Mouse (Mus musculus): ENCODE data around the gene Srgap2.
"Not testable (repeated sequence)": the region's sequence is repeated elsewhere in the genome, so short reads cannot be mapped to it uniquely, and the experiment has no call there.

Srgap2 gene

DNA sequence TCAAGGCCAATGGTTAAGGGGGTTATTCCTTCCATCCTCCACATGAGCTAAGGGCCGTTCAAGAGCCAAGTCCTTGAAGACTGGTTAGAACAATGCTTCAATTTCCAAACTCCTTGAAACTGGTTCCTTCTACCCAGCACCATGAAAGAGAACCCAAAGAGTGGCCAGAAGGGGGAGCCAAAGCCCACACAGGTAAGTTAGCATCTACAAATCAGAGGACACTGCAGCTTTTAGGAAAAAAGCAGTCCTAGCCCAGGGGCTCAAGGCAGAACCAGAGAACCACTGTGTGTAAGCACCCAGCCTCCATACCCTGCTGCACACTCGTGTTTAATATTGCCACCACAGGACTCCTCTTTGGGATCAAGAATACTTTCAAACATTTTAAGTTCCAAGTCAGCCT is 236.5 kb downstream of the Srgap2 start:
- peak; percentile 46 to 75 for DNase-seq (ENCODE audit: low spot score in 2 of 2)

DNA sequence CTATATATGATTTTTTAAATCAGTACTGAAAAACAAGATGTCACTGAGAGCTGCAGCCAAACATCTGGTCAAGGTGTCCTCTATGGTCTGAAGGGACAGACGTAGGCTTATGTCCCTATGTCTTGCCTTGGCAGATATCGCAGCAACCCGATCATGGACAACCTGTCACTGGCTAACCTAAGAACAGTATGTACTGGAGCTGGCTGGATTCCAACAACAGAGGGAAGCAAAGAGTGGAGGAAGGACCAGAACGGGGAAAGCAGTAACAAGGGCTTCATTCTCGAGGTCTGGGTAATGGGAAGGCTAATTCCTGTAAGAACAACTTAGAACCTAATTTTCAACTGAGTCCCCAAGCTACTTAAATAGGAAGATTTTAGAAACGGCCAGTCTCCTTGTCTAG is 238.2 kb downstream of the Srgap2 start:
- DNase-seq (ENCODE audit: low spot score in 2 of 2): no peak

DNA sequence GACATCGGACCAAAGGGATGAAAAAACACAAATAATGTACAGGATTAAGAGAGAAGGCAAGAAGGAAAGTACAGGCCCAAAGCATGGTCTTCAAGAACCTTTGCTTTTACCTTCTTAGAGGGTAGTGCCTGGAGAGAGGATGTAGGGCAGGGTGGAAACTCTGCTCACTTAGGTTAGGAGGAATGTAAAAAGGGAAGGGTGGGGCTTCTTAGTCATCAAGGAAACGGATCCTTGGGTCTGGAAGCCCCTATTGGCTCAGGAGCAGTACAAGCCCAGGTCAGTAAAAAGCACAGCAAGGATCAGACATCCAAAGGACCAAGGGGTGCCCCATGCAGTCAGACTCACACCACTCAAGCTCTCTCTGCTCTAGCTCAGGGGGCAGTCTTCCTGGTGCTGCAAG is 239.9 kb downstream of the Srgap2 start:
- DNase-seq (ENCODE audit: low spot score in 2 of 2): no peak

DNA sequence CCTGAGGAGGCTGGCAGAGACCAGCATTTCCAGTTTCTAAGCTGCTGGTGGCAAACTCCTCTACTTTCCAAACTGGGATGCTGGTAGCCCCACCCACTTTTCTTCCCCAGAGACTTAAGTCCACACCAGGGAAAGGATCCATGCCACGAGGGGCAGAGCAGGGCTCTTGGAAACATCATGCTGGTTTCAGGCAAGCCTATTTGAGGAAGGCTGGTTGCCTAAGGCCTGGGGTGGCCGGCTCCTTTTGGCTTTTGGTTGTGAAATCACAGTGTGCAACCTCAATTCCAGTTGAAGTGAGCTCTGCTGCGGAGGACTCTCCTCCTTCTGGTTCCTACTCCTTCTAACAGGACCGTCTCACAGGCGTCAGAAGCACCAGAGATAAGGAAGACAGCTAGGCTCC is 240.3 kb downstream of the Srgap2 start:
- DNase-seq (ENCODE audit: low spot score in 2 of 2): no peak

DNA sequence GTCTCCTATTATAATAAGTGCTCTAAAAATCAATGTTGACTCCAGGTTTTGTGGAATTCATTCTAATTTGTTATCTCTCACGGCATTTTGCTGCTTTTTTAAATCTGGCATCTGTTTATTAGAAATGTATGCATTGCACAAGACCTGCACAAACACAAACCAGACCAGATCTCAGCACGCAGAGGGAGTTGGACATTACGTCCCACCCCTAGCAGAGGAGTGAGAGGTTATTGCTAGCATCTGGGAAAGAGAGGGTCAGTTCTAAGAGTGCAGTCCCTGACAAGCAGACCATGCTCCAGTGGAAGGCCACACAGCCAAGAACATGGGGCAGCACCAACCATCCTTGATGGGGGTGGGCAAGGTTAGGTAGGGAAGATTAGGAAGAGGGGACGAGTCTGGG is 242.5 kb downstream of the Srgap2 start:
- no peak for DNase-seq (ENCODE audit: low spot score in 2 of 2)

DNA sequence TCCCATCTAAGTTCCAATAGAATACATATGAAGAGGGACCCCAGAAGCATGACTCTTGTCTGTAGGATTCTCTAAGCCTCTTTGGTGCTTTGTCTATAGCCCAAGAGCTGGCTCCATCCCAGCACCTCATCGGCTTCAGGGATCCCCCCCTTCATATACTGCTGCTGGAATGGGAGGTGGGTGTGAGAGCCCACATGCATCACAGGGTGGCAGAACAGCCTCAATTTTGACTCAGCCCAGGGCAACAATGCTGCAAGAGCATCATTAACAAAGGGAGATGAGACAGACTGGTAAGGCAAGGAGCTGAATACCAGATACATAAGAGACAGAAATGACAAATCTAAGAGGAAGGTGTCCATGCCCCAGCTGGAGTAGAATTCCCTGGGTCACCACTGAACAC is 243.0 kb downstream of the Srgap2 start:
- DNase-seq (ENCODE audit: low spot score in 2 of 2): no peak

DNA sequence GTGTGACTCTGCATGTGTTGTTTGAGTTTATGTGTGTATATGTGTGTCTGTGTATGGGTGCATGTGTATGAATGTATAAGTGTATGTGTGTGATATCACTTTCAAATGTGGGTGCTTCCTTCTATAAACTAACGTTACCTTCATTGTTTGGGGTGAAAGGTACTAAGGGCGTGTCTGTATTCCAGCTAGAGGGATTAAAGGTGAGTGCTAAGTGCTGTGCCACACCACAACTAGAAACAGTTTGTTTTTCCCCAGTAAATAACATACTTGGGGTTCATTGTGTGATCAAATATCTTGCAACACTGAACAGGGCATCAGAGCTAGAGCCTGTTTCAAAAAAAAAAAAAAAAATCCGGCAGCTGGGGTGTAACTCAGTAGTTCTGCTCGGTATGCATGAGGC is 245.4 kb downstream of the Srgap2 start:
- no peak for DNase-seq (ENCODE audit: low spot score in 2 of 2)

DNA sequence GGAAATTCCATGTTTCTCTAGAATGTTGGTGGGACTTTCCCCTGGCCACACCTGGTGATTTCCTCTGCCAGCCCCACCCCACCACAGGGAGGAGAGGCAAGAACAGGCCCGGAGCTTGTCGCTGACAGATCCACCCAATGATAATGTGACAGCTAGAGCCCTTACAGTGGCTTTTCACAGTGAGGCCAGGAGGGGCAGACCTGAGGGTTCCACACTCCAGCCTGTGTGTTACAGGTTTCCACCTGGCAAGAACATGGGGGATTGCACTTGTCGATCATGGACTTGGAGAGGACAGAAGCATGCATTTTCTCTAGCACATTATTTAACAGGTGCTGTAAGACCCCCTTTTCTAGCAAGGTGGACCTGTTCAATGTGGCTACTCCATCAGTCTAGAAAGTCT is 246.9 kb downstream of the Srgap2 start:
- peak; percentile 29 to 38 for DNase-seq (ENCODE audit: low spot score in 2 of 2)

DNA sequence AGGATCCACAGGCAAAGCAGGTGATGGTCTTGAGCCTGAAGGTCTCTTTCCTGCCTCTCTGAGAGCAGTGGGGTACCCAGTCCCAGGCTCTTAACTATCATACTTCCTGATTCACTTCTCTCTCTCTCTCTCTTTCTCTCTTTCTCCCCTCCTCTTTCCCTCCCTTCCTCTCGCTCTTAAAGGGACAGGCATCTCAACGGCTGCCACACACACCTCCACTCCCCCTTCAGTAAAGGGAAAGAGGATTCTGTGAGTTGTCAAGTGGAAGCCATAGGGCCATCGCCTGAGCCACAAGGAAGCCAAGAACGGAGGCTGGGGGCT is 247.7 kb downstream of the Srgap2 start, which contains the start of gene Ikbke:
Gene Ikbke, minus strand, starts transcription at position 151 of the 321 bp plus-strand sequence.
- DNase-seq (ENCODE audit: low spot score in 2 of 2): peak in 1 of 2 experiments; percentile 32

DNA sequence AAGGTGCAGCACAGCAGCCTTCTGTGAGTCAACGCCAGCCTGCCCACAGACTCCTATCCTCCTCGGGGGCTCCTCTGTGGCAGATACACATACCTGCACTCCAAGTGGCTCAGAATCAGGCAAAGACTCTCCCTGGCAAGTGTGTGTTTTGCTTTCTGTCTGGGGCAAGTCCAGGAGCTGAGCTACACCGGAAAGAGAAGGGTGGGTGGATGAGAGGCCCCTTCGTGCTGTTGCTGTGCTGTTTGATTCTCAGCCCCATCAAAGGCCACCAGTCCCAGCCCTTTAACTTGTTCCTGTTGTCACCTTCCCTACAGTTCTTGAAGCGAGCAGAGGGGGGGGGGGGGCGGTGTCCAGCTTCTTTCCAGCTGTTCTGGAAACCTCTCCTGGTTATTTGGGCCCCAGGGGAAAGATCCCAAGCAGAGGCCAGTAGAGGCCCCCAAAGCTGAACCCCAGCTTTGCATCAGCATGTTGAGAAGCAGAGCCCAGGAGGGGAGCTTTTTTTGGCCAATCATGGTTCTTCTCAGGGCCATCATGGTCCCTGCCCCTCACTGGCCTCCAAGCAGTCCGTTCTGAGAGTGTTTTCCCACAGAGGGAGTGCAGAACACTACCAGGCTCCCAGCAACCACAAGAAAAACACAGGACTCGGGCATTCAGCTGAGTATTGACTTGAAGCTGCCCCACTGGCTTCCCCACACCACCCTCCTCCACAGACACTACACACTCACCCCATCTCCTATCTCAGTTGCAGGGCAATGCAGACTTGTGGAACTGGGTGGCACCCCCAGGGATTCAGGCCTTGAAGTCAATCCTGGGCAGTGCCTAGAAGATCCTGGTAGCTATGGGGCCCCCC is 248.3 kb downstream of the Srgap2 start:
- peak; percentile 42 to 54 for DNase-seq (ENCODE audit: low spot score in 2 of 2)

DNA sequence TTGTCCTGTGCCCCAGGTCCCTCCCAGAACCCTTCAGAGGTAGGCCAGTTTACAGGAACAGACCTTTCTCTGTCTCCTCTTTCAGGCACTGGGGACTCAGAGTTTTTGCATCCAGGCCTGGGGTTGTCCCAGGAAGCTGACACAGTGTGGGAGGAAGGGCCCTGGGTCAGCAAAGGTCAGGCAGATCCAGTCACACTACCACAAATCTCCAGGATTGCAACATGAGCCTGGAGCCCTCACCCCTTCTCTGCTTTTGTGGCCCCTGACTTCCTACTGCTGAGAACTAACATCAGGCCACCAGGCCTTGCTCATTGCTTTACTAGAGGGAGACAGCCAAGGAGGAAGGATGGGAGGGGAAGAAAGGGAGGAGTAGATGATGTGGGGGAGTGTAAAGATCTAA is 250.3 kb downstream of the Srgap2 start:
- DNase-seq (ENCODE audit: low spot score in 2 of 2): no peak

DNA sequence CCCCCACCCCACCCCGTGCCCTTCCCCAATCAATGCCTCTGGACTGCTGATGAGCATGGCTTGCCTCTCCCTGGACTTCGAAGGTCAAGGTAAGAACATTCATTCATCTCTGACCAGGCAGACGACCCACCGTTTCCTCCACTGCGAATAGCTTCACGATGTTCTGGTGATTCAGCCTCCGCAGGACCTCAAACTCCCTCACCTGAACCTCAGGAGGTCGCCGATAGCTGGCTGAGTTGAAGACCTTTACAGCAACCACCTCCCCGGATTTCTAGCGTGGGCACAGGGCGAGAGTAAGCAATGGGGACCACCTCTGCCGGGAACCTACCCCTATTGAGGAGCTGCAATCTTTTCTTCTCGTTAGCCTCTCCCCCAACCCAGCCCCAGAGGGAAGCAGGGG is 251.6 kb downstream of the Srgap2 start:
- no peak for DNase-seq (ENCODE audit: low spot score in 2 of 2)

DNA sequence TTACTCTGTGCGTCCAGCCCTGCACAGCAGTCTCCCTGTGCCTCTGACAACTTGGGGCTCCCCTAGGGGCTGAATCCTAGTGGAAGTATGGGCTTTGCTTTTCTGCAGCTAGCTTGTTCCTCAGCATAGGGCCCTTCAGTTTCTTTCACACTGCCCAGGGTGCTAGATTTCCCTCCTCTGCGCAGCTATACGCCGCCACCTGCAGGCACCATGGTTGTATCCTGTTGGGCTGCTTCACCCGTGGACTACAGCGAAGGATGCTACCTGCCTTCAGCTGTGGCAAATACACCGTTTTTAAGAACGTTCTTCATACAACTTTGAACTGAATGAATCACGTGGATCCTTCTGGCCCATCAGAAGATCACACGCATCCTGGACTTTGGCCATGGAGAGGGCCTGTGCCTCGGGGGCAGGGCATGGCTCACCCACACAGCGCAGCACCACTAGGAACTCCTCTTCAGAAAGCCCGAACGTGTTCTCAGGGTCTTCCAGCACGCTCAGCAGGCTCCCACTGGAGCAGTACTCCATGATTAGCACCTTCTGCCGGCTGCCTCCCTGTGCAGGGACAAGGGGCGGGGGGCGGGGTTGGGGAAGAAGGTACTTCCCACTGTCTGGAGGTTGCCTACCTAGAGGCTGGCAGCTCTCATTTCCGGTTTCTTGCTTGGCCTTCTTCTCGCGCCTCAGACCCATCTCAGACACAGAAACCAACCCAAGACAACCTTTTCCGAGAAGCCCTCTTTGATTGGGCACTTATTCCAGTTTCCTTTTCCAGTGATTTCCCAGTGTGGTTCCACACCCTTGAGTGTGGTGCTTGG is 252.2 kb downstream of the Srgap2 start:
- DNase-seq (ENCODE audit: low spot score in 2 of 2): no peak

DNA sequence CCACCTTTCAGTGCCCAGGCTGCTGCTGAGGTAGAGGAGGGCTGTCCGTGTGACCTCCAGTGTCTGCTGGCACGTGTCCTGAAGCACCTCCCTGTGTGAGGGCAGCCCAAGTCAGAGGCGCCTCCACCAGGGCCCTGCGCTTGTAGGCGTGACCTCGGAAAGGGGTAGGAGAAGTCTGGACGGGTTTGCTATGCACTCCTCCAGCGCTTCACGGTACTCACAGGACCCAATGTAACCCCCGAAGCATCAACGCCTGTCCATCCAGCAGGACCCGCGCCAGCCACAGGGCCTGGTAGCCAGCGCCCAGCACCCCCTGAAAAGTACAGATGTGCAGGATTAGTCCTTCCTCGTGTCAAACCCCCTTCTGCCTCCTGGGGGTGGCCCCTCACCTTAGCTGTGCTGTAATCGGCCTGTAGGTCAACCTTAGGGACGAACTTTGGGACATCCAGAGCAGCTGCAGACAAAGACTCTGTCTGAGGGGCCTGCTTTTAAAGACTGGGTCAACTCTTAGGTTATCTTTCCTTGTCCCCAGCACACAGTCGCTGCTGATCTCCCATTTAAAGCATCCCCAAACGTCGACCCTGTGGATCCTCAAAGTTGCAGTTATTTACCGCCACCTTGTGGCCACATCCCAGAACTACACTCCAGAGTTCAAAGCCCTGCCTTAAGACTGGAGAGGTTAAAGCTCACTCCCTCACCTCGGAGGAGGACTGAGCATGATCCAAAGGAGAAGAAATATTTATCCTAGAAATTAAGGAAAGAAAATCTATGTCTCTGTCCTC is 257.2 kb downstream of the Srgap2 start:
- peak; percentile 54 to 78 for DNase-seq (ENCODE audit: low spot score in 2 of 2)

DNA sequence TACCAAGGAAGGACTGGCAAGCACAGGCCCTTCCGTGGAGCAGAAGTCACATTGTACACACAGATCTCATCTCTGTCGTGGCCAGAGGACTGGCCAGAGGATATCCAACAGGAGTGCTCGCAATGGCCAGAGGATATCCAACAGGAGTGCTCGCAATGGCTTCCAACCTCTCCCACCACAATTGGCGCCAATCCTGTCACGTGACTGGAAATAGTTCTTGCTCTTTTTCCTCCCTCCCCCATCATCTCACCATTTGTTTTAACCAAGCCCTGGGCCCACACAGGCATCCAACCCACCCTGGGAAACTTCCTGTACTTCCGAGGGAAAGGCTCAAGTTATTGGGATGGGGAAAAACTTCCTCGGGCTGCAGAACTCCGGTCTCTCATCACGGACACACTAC is 258.4 kb downstream of the Srgap2 start:
- DNase-seq (ENCODE audit: low spot score in 2 of 2): no peak

DNA sequence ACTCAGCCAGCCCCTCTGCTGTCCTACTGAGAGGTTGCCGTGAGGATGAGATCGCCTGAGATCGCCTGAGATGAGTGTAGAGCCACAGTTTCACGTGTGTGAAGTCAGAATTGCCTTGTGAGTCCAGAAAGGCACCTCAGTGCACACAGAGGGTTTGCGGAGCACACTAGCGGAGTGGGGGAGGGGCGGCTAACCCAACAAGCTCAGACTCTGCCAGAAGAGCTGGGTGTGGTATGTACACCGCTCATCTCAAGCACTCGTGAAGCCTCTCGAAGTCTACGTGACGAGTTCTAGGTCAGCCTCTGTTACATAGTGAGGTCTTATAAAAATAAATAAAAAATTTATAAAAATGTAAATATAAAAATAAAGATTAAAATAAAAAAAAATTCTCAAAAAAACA is 263.2 kb downstream of the Srgap2 start:
- DNase-seq (ENCODE audit: low spot score in 2 of 2): no peak

DNA sequence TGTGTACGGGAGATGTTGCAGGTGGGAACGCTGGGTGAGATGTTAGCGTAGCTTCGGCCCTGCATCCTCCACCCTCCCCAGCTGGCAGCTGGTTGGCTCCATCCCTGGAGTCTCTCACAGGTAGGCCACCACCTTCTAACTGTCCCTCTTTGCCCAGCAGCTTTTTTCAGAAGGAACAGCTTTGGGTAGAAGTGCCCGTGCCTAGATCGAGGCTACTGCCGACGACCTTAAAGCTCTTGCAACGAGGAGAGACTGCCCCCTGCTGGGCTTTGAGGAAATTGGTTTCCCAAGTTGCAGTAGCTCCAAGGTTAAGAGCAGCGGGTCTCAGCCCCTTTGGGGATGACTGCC is 266.9 kb downstream of the Srgap2 start:
- peak; percentile 31 to 75 for DNase-seq (ENCODE audit: low spot score in 2 of 2)

DNA sequence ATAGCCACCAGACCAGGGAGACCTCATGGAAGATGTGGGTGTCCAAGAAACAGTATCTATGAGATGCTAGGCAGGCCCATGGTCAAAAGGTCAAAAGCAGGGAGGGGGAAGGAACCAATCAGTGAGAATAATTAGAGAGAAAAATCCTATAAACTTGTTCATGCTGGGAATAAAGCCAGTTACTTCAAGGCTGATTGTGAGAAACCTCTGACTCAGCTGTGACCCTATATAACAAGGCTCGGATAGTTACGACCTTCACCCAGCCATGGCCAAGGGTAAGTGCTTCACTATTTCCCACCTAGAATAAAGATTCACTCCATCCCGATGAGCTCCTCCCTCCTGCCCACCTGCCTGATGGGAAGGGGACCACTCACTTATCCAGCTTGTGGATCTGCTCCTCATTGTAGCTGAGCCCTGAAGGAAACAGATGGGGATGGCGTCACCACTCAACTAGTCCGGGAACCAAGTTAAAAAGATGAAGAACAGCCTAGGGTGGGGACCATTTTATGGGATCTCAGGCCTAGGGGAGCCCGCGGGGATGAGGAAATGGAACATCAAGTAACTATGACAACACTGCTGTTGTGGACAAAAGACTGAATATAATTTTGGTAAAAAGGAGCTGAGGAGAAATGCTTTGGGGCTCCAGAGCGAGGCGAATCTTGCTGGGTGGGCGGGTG is 267.4 kb downstream of the Srgap2 start:
- DNase-seq (ENCODE audit: low spot score in 2 of 2): no peak

DNA sequence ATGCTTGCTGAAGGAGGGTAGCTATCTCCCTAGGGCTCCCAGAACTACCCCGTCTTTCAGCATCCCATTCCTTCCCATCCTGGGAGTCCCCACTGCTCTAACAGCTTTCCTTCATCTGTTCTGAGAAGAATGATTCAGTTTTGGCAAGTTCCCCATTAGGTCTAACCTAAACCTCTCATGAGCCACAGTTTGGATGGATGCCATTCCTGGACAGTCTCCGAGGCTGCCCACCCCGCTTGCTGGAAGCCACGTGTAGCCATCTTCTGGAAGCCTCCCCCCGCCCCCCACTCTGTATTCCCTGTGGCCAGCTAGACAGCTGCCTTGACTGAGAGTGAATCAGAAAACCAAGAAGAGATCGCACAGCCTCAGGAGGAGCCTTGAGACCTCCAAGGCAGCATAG is 269.9 kb downstream of the Srgap2 start:
- DNase-seq (ENCODE audit: low spot score in 2 of 2): no peak

DNA sequence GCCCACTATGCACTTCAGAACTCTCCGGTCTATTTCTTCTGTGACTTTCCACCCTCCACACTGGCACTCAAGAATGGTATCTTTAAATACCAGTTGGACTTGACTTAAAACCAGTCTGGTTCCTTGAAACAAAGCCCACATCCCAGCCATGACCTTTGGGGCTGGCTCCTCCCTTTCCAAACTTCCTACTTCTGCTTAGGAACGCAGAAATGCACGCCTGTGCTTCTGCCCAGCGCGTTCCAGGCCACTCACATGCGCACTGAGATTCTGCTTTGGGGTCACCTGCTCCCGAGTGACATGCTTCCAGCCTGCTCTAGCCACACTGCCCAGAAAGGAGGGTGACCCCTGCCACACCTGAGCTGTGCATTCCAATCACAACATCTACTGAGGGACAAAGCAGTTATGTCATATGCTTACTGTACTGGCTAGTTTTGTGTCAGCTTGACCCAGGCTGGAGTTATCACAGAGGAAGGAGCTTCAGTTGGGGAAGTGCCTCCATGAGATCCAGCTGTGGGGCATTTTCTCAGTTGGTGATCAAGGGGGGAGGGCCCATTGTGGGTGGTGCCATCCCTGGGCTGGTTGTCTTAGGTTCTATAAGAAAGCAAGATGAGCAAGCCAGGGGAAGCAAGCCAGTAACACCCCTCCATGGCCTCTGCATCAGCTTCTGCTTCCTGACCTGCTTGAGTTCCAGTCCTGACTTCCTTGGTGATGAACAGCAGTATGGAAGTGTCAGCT is 274.5 kb downstream of the Srgap2 start:
- DNase-seq (ENCODE audit: low spot score in 2 of 2): not testable (repeated sequence)
